Mouse (Mus musculus): ENCODE measurements around the gene Cyp8b1. TPM values are rescaled to one million over a fixed set of nuclear protein-coding genes. Genes with fewer than 3 reads are reported as not detected.
A peak's percentile ranks its signal among the peaks of the same experiment; 100 is the strongest.

Cyp8b1 gene
- total RNA-seq, 2 experiments from 2014 or later: not detected

GRCm38 (mm10) chr9:121909635-121910034 is 6.5 kb downstream of the Cyp8b1 start:
- Histone ChIP-seq H3K4me3 (no peak overlapping the region), H3K27ac (no peak overlapping the region)
- intact Hi-C loops (cut with DNase I): no loop called here
- TF ChIP-seq CTCF (IDR thresholded peaks at IDR 0.05): no peak
- DNase-seq: no peak

GRCm38 (mm10) chr9:121908321-121908720 is 7.8 kb downstream of the Cyp8b1 start:
- Histone ChIP-seq H3K4me3 (no peak overlapping the region), H3K27ac (no peak overlapping the region)
- TF ChIP-seq CTCF (IDR thresholded peaks at IDR 0.05): no peak
- DNase-seq: no peak
- intact Hi-C loops (cut with DNase I): no loop called here

DNA sequence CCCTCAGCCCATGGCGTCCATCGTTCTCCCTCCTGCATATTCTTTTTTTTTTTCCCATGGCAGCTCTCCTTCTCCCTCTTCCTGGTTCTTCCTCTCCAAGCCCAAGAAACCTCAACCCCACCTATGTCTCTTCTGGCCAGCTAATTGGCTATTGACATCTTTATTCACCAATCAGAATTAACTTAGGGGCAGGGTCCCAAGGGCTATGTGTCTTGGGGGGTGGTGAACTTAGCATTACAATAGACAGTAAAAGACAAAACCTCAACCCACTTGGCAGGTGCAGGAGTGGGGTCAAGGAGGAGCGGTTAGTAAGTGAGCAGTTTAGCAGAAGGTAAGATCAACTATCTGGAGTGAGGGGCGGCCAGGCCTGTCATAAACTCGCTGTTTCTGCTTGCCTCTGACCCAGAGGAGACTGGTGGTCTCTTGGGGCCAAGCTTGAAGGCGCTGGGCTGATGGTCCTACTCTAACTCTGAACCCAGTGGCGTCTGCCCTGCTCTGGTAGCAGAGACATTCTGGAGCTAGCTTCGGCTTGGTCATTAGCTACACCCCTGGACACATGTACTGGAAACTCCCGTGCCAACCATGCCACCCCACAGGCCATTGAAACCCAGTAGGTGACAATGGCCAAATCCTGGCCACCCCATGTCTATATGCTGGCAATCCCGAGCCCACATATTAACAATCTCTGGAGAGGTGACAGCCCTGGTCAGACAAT is 8.6 kb downstream of the Cyp8b1 start:
- no peak overlapping the region for H3K27ac ChIP-seq
- no peak for TF ChIP-seq CTCF (IDR thresholded peaks at IDR 0.05)
- intact Hi-C loops (cut with DNase I): no loop called here
- no peak for DNase-seq
- H3K4me3 ChIP-seq: no peak overlapping the region

GRCm38 (mm10) chr9:121906456-121906855 is 9.6 kb downstream of the Cyp8b1 start:
- no peak for TF ChIP-seq CTCF (IDR thresholded peaks at IDR 0.05)
- intact Hi-C loops (cut with DNase I): no loop called here
- no peak for DNase-seq
- H3K4me3 ChIP-seq: no peak overlapping the region
- H3K27ac ChIP-seq: no peak overlapping the region

- Histone ChIP-seq H3K27ac (no peak overlapping the region), H3K4me3 (no peak overlapping the region)
- intact Hi-C loops (cut with DNase I): no loop called here
- DNase-seq: no peak
- no peak for TF ChIP-seq CTCF (IDR thresholded peaks at IDR 0.05)
Measured at GRCm38 (mm10) chr9:121905556-121906185, 10.4 kb downstream of the Cyp8b1 start.

DNA sequence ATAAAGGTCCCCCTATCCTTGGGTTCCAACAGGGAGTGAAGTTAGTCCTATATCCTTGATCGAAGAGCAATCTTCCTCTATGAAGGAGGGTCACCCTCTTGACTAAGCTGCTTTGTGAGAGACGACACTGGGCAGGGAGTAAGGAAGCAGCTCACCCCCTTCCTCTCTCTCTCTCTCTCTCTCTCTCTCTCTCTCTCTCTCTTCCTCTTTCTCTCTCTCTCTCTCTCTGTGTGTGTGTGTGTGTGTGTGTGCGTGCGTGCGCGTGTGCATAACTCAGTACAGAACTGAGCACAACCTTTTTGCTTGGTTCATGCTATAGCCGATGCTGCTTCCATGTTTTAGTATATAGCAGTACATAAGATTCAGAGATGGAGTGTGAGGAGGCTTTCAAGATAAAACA is 11.2 kb downstream of the Cyp8b1 start:
- no peak for TF ChIP-seq CTCF (IDR thresholded peaks at IDR 0.05)
- Histone ChIP-seq H3K27ac (peak overlapping the region; percentile 51; the same call in 1 of the 2 replicates), H3K4me3 (no peak overlapping the region)
- intact Hi-C loops (cut with DNase I): no loop called here
- DNase-seq: no peak

DNA sequence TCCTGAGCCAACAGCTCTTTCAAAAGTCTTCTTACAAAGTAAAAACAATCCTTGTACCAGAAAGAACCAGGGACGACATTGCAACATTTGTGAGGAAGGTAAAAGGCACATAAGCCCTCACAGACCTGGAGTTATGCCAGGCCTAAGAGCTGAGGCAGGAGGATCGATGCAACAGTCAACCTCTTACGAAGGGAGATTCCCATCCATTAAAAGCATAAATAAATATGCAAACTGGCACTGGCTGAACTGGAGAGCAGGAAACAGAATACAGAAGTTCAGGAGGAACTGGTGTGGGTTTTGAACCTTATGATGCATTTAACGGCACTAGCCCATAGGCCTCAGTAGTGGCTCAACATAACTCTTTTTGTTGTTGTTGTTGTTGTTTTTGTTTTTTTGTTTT is 11.8 kb downstream of the Cyp8b1 start:
- no peak for TF ChIP-seq CTCF (IDR thresholded peaks at IDR 0.05)
- intact Hi-C loops (cut with DNase I): no loop called here
- no peak overlapping the region for H3K4me3 ChIP-seq
- DNase-seq: no peak
- peak overlapping the region; percentile 51 for H3K27ac ChIP-seq

DNA sequence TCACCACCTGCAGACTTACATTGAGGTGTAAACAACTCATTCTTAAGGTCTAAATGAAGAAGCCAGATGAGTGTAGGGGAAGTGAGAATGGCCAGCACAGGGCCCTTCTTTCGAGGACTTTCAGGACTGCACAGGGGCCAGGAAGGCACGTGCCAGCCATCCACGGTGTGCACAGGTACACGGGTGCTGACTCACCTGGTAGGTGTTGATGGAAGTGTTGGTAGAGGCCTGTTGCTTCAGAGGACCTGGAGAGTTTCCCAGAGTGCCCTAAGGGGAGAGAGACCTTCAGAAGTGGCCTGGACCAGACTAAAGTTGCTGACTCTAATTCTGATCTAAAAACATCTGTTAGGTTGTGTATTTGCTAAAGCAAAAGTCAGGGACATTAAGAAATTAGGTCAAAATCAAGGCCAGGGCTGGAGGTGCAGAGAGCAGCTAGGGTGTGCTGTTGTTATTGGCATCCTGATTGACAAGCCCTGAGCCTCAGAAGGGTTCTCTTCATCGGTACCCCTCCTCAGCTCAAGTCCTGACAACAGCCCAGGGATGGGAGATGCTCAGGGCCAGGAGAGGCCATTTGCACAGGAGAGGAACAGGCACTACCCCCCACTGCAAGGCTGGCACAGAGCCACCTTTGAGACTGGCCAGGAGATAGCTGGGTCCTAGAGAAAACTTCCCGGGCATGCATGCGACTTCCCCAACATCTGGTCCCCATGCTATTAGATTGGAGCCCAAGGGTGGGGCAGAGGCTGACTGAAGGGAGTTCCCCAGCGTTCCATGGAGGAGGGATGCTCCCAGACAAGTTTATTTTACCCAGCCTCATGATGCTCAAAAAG is 12.4 kb downstream of the Cyp8b1 start:
- Histone ChIP-seq H3K27ac (peak overlapping the region; percentile 63), H3K4me3 (no peak overlapping the region)
- TF ChIP-seq CTCF (IDR thresholded peaks at IDR 0.05): no peak
- intact Hi-C loops (cut with DNase I): no loop called here
- peak; percentile 71 for DNase-seq

DNA sequence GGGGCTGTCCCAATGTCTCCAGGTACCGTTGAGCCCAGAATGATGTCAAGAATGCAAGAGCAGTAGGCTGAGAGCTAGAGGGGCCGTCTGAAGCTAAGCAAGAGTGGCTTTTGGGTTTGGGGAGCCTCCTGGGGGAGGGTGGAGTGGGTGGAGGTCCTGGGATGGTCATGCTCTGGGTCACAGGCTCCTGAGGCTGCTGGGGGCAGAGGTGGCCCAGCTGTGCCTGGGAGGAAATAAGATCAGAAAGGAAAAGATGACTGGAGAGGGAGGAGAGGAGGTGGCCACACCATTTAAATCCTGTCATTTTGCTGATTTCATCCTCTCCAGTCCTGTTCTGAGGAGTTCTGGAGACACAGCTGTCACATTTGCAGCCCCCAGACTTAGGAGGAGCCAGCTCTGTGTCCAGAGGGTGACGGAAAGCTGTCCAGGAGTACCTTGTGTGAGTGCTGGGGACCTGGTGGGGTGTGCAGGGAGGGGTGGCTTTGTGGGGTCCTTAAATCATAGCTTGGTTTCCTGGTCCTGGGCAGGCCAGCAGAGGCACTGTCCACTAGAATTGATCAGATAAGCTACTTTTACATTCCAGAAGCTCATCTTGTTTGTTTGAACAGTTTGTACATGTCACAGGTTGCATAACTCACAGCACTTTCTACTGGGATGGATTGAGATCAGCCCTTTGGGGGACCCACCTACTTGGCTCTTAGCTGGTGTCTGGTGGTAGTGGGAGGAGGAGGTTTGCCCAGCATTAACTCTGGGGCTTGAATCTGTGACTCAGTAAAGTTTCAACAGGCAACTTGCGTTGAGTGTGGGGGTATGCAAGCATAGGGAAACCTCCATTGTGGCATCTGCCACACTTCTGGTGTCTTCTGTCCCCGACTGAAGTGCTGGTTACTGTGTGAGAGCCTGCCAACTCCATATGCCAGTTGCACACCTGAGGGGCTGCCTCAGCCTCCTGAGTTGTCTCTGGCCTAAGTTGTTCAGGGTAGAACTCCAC is 14.1 kb downstream of the Cyp8b1 start:
- H3K4me3 ChIP-seq: peak overlapping the region; percentile 23; the same call in 1 of the 2 replicates
- intact Hi-C loops (cut with DNase I): no loop called here
- no peak for TF ChIP-seq CTCF (IDR thresholded peaks at IDR 0.05)
- DNase-seq: peak; percentile 44
- peak overlapping the region; percentile 59 for H3K27ac ChIP-seq

- peak overlapping the region; percentile 59 for H3K27ac ChIP-seq
- DNase-seq: no peak
- no peak overlapping the region for H3K4me3 ChIP-seq
- intact Hi-C loops (cut with DNase I): no loop called here
- TF ChIP-seq CTCF (IDR thresholded peaks at IDR 0.05): no peak
Measured at GRCm38 (mm10) chr9:121900282-121900855, 15.7 kb downstream of the Cyp8b1 start.

GRCm38 (mm10) chr9:121899306-121899705 is 16.8 kb downstream of the Cyp8b1 start:
- H3K4me3 ChIP-seq: no peak overlapping the region; the same call in 1 of the 2 replicates
- DNase-seq: no peak
- TF ChIP-seq CTCF (IDR thresholded peaks at IDR 0.05): no peak
- intact Hi-C loops (cut with DNase I): no loop called here
- H3K27ac ChIP-seq: no peak overlapping the region; the same call in 1 of the 2 replicates

Measured in gastrocnemius, adult 2 months (tissue).